Mouse (Mus musculus): ENCODE data around the gene Lrig2. TPM values are rescaled to one million over a fixed set of nuclear protein-coding genes. Genes with fewer than 3 reads are reported as not detected.

Lrig2 gene
- total RNA-seq, 1 experiment, result 21.7 TPM

DNA sequence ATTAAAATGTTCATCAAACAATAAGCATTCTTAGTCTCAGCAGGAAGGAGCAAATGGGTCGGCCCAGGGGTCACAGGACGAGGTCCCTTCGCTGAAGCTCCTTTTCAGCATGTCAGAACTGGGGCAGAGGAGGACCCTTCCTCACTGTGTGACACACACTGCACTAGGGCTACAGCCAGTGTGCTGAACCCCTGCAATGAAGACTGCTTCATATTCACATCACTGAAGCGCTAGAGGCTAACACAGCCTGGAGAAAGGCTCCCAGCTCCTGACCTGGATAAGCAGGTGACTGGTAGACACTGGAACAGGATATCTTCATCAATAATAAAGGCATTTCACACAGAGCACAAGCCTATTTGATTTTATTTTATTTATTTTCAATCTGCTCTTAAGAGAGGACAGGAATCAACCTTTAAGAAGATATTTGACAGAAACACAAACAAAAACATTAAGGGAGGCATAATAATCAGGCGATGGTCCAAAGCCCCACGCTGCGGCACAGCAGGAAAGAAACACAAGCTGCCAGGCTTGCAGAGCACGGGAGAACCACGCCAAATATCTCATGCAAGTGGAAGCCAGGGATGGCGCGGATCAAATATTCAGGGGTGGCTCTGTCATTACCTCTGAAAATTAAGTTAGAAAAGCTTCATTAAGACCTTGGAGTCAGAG is 115.5 kb downstream of the Lrig2 start:
- no peaks in the 10 kb centered on the region for H3K9me3 ChIP-seq (ENCODE audit: control insufficient read depth, insufficient read depth, low read depth, low read length)
- no peak for DNase-seq (ENCODE audit: low read depth, low spot score)
- no peaks in the 10 kb centered on the region for H3K4me1 ChIP-seq (ENCODE audit: control insufficient read depth in 2 of 2, insufficient read depth in 2 of 2, low read length in 2 of 2, poor library complexity in 1 of 2)
- no peak overlapping the region for H3K9ac ChIP-seq (ENCODE audit: insufficient read depth, low read depth, low read length, poor library complexity, severe bottlenecking)
- H3K27ac ChIP-seq (ENCODE audit: insufficient read depth, low read depth, low read length, poor library complexity, severe bottlenecking), result no peak overlapping the region
- H3K36me3 ChIP-seq (ENCODE audit: control insufficient read depth, insufficient read depth, low read length, poor library complexity, severe bottlenecking), result no peaks in the 10 kb centered on the region
- H3K4me3 ChIP-seq (ENCODE audit: insufficient read depth in 1 of 2, low read depth in 1 of 2, low read length in 2 of 2, poor library complexity in 1 of 2, severe bottlenecking in 1 of 2), result no peak overlapping the region
- in situ Hi-C loops (cut with MboI; ENCODE audit: low sequenced_read_pairs in 2 of 2, unreplicated experiment in 2 of 2), result no loop called here
- TF ChIP-seq ZC3H11A (IDR thresholded peaks at IDR 0.05; ENCODE audit: borderline replicate concordance, low read depth, low read length), result no peak
- no peak for TF ChIP-seq MAFK (IDR thresholded peaks at IDR 0.05; ENCODE audit: insufficient read depth, low read depth, low read length)
- no peak for TF ChIP-seq CHD2 (IDR thresholded peaks at IDR 0.05; ENCODE audit: low read depth, low read length)
- TF ChIP-seq HCFC1 (IDR thresholded peaks at IDR 0.05; ENCODE audit: borderline replicate concordance, insufficient read depth, low read length), result no peak
- no peak for TF ChIP-seq ZNF384 (IDR thresholded peaks at IDR 0.05; ENCODE audit: low read depth, low read length)

DNA sequence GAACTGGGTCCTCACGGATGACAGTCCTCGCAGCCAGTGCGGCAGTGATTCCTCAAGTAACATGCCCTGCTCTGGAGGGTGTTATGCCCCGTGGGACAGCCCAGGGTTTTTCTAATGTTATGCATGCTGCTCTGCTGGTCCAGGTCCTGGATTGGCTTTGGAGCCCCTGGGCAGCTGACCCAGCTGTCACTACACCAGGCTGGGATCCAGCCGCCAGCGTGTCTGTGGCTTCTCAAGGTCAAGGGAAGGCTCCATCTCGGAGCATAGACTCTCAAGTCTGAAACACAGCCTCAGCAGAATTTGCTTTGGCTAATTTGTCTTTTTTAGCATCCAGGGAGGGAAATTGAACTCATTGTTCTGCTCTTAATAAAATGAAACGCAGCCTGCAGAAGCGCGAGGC is 121.6 kb downstream of the Lrig2 start:
- no peak for DNase-seq (ENCODE audit: low read depth, low spot score)
- Histone ChIP-seq H3K4me3 (ENCODE audit: insufficient read depth in 1 of 2, low read depth in 1 of 2, low read length in 2 of 2, poor library complexity in 1 of 2, severe bottlenecking in 1 of 2) (no peak overlapping the region), H3K9ac (ENCODE audit: insufficient read depth, low read depth, low read length, poor library complexity, severe bottlenecking) (no peak overlapping the region), H3K4me1 (ENCODE audit: control insufficient read depth in 2 of 2, insufficient read depth in 2 of 2, low read length in 2 of 2, poor library complexity in 1 of 2) (no peaks in the 10 kb centered on the region), H3K27ac (ENCODE audit: insufficient read depth, low read depth, low read length, poor library complexity, severe bottlenecking) (no peak overlapping the region), H3K9me3 (ENCODE audit: control insufficient read depth, insufficient read depth, low read depth, low read length) (no peaks in the 10 kb centered on the region), H3K36me3 (ENCODE audit: control insufficient read depth, insufficient read depth, low read length, poor library complexity, severe bottlenecking) (no peaks in the 10 kb centered on the region)
- in situ Hi-C loops (cut with MboI; ENCODE audit: low sequenced_read_pairs in 2 of 2, unreplicated experiment in 2 of 2), result no loop called here
- no peak for TF ChIP-seq CHD2 (IDR thresholded peaks at IDR 0.05; ENCODE audit: low read depth, low read length)
- TF ChIP-seq ZNF384 (IDR thresholded peaks at IDR 0.05; ENCODE audit: low read depth, low read length), result no peak
- TF ChIP-seq HCFC1 (IDR thresholded peaks at IDR 0.05; ENCODE audit: borderline replicate concordance, insufficient read depth, low read length), result no peak
- no peak for TF ChIP-seq ZC3H11A (IDR thresholded peaks at IDR 0.05; ENCODE audit: borderline replicate concordance, low read depth, low read length)

- no peaks in the 10 kb centered on the region for H3K36me3 ChIP-seq (ENCODE audit: control insufficient read depth, insufficient read depth, low read length, poor library complexity, severe bottlenecking)
- H3K9ac ChIP-seq (ENCODE audit: insufficient read depth, low read depth, low read length, poor library complexity, severe bottlenecking), result no peak overlapping the region
- H3K4me1 ChIP-seq (ENCODE audit: control insufficient read depth in 2 of 2, insufficient read depth in 2 of 2, low read length in 2 of 2, poor library complexity in 1 of 2), result no peaks in the 10 kb centered on the region
- H3K27ac ChIP-seq (ENCODE audit: insufficient read depth, low read depth, low read length, poor library complexity, severe bottlenecking), result no peak overlapping the region
- in situ Hi-C loops (cut with MboI; ENCODE audit: low sequenced_read_pairs in 2 of 2, unreplicated experiment in 2 of 2), result no loop called here
- TF ChIP-seq HCFC1 (IDR thresholded peaks at IDR 0.05; ENCODE audit: borderline replicate concordance, insufficient read depth, low read length), result no peak
- TF ChIP-seq CHD2 (IDR thresholded peaks at IDR 0.05; ENCODE audit: low read depth, low read length), result no peak
- no peak for TF ChIP-seq ZNF384 (IDR thresholded peaks at IDR 0.05; ENCODE audit: low read depth, low read length)
- no peak for TF ChIP-seq MAFK (IDR thresholded peaks at IDR 0.05; ENCODE audit: insufficient read depth, low read depth, low read length)
- TF ChIP-seq ZC3H11A (IDR thresholded peaks at IDR 0.05; ENCODE audit: borderline replicate concordance, low read depth, low read length), result no peak
- no peak overlapping the region for H3K4me3 ChIP-seq (ENCODE audit: insufficient read depth in 1 of 2, low read depth in 1 of 2, low read length in 2 of 2, poor library complexity in 1 of 2, severe bottlenecking in 1 of 2)
- H3K9me3 ChIP-seq (ENCODE audit: control insufficient read depth, insufficient read depth, low read depth, low read length), result no peaks in the 10 kb centered on the region
- DNase-seq (ENCODE audit: low read depth, low spot score), result no peak
Measured at GRCm38 (mm10) chr3:104389449-104389848, 122.3 kb downstream of the Lrig2 start.

DNA sequence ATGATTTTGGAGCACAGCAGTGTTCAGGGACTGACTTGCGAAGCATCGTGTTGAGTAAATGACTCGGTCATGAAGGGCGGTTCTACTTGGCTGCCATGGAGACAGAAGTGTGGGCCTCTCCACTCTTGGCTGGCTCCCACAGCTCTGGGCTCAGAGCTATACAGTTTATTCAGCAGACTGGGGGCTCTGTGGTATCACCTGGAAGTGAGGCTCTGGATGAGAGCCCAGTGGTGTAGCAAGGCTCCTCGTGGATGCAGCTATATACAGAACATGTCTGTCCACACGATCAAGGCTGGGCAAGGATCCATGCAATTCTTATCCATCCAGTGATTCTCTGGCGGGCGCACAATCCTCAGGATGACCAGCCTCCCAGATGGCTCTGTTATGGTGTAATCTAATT is 126.1 kb downstream of the Lrig2 start:
- in situ Hi-C loops (cut with MboI; ENCODE audit: low sequenced_read_pairs in 2 of 2, unreplicated experiment in 2 of 2), result no loop called here
- no peak for DNase-seq (ENCODE audit: low read depth, low spot score)
- Histone ChIP-seq H3K9ac (ENCODE audit: insufficient read depth, low read depth, low read length, poor library complexity, severe bottlenecking) (no peak overlapping the region), H3K4me1 (ENCODE audit: control insufficient read depth in 2 of 2, insufficient read depth in 2 of 2, low read length in 2 of 2, poor library complexity in 1 of 2) (no peaks in the 10 kb centered on the region), H3K4me3 (ENCODE audit: insufficient read depth in 1 of 2, low read depth in 1 of 2, low read length in 2 of 2, poor library complexity in 1 of 2, severe bottlenecking in 1 of 2) (no peak overlapping the region), H3K36me3 (ENCODE audit: control insufficient read depth, insufficient read depth, low read length, poor library complexity, severe bottlenecking) (no peaks in the 10 kb centered on the region), H3K9me3 (ENCODE audit: control insufficient read depth, insufficient read depth, low read depth, low read length) (no peaks in the 10 kb centered on the region), H3K27ac (ENCODE audit: insufficient read depth, low read depth, low read length, poor library complexity, severe bottlenecking) (no peak overlapping the region)
- TF ChIP-seq ZNF384 (IDR thresholded peaks at IDR 0.05; ENCODE audit: low read depth, low read length) (no peak), HCFC1 (IDR thresholded peaks at IDR 0.05; ENCODE audit: borderline replicate concordance, insufficient read depth, low read length) (no peak), ZC3H11A (IDR thresholded peaks at IDR 0.05; ENCODE audit: borderline replicate concordance, low read depth, low read length) (no peak), MAFK (IDR thresholded peaks at IDR 0.05; ENCODE audit: insufficient read depth, low read depth, low read length) (no peak), CHD2 (IDR thresholded peaks at IDR 0.05; ENCODE audit: low read depth, low read length) (no peak)
